Mouse (Mus musculus) MN1 (cell line): ENCODE results near the gene Retreg2.
A peak's percentile ranks its signal among the peaks of the same experiment; 100 is the strongest.

ENCODE experiments used
- DNase-seq: peaks from one replicate; pipeline ENCODE4 v3.0.0-alpha.2; 2016; ENCODE audit warnings: low spot score

The Retreg2 gene

DNA sequence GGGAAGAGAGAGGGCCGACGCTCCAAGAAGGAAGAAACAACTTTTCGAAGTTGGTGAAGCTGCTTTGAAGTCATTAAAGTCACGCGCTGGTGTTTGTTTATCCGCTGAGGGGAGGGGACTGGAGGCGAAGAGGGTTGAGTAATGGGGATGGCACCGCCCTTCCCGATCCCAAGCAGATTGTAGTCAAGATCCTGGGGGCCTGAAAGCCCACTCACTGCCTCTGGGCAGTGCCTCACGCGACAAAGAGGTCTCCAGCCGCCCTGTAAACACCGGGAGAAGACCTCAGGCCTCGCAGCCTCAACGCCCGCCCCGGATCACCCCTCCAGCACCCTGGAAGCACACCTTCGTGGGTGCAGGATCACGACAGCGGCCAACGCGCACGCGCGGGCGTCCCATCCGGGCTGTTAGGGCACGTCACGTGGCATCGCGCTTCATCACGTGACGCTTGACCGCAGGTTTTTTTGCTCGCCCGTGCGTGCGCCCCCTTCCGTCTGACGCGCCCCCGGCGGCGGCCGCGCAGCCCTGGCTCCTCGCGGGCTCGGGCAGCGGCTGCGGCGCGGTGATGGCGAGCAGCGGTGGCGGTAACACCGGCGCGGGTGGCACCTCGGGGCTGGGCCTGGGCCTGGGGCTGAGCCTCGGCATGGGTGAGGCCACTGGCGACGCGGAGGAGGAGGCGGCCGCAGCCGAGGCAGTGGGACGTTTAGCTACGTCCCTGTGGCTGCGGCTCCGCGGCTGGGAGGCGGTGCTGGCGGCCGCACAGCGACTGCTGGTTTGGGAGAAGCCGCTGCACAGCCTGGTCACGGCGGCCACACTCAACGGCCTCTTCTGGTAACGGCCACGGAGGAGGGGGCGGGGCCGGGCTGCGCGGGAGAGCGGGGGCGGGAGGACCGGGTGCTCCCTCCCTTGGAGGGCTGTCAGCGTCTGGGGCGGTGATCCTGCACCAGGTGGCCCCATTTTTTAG, at the start of gene Retreg2, which contains the start of gene Cnppd1:
TSS of gene Retreg2 (plus strand) at position 478 of the 961 bp plus-strand sequence.
TSS of gene Cnppd1 (minus strand) at position 411 of the 961 bp plus-strand sequence.
- DNase-seq: peak; percentile 97

DNA sequence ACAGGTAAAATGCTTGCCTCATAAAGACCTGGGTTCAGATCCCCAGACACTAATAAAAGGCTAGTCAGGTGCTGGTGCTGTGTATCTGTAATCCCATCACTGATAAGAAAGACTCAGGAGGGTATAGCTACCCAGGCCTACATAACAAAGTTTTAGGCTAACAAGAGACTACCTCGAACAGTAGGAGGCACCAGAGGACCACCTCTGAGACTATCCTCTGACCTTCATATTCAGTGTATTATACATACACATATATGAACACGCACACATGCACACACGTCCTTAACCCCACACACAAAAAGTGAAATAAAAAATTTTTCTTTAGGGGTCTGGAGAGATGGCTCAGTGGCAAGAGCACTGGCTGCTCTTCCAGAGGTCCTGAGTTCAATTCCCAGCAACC, 20.4 kb upstream of the Retreg2 start:
- DNase-seq: no peak

DNA sequence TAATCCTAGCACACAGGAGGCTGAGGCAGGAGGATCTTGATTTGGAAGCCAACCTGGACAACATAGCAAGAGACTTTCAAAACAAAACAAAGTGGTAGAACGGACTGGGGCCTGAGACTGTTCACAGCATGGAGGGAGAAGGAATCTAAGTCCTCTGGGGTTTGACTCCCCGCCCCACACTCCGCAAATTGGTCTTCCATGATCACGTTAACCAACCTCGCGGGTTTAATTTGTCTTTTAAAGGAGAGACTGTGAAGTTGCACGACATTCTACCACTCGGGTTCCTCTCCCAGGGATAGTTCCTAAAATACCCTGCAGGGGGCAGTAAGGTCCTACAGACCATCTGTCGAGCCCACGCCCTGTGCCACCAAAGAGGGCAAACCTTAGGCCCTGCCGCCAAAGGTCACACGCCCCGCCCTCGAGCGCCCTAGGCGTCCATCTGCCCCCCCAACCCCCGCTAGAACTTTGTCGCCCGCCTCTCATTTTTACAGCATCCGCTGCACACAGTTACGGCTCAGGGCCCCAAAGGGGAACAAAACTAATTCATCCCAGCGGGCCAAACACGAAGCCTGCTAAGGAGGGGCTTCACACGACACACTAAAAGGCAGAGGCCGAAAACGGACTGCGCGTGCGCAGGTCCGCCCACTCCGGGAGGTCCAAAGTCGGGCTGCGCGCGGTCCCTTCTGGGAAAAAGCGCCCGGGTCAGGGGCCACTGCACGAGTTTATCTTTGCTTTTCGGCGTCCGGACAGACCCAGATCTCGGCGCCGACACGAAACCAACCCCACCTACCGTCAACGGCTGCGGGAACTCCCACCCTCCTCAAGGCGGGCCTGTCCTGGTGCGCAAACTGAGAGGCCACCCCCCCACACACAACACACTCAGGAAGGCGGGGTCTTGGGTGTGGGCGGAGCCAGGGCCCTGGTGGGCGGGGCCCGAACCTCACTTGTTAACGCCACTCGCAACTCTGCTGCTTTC, 17.9 kb upstream of the Retreg2 start, which contains the start of gene Nhej1:
TSS of gene Nhej1 (minus strand) at position 855 of the 976 bp plus-strand sequence.
- peak; percentile 97 for DNase-seq

DNA sequence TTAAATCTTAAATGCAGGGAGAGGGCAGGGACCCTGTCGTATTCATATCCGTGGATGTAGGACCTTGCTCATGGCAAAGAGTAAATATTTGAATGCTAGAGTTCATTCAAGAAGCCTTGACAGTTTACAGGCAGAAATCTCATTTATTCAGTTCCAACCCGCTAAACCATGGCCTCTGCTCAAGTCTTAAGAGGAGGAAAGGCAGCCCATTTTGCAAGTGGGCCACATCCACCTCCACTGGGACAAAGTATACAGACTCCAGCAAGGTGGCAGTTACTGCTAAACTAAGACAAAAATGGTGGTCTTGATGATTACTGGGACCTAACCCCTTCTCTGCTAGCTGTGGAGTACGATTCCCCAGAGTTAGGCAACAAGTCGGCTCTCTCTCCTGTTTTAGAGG, 17.2 kb upstream of the Retreg2 start:
- DNase-seq: no peak

DNA sequence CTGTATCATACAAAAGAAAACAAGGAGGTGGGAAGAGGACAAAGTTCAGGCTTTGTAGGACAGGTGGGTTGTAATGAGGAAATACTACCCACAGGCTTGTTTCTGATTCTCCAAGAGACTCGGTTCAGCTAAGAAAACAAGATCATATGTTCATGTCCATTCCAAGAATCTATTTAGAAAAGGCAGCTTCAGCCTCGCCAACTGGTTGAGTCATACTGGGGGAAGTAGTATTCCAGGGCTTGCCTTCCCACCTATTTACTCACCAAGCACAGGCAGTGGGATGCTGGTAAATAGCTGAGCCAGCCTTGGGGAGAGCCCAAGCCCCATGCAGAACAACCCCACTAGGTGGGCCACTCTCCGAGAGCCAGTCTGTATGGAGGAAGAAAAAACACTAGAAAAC, 13.9 kb upstream of the Retreg2 start:
- DNase-seq: no peak

DNA sequence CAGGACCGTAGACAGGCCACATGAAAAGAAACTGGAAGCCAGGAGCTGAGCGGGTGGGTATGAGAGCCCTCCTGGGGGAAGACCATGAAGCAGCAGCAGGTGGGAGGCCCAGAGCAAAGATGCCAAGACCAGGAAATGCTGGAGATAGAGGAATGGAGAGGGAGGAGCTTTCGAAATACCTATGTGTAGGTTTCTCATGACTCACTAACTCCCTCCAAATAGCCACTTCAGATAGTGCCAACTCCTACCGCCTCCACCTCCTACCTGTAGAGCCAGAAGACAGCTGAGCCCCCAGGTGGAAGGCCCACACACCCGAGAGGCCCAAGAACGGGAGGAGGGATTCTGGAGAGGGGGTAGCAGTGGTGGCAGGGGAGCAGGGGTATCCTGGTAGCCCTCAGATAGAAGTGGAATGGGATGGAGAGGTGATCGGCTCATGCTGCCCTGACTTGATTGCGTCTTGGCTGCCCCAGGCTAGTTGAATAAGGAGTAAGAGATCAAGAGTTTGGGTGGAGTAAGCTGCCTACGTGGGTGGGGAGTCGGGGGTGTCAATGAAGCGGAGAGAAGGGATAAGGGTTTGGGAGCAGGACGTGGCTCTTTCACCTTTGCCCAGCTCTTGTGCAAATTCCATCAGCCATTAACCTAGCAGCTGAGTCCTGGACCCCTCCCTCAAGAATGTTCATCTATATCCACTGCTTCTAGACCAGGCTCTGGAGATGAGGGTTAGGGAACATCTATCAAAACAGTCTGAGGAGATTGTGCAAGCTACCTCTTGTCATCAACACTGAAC, 9.0 kb upstream of the Retreg2 start, which contains the start of gene Slc23a3:
TSS of gene Slc23a3 (minus strand) at position 470 of the 787 bp plus-strand sequence.
- DNase-seq: no peak

DNA sequence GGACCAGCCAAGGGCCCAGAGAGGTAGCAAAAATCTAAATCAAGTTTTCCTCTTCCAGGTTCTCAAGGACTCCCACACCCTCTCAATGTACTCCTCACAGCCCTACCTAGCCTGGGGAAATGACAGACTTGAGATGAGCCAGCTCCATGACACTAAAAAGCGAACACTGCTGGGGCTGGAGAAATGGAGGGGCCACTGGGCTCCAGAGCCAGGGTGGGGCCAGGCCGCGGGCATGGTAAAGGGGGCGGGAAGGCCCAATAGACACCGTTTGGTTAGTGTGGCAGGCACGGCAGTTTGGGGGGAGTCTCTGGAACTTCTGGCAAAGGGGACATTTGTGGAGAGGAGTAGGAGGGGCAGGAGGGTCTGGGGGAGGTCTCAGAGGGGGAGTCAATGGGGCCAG, 6.3 kb upstream of the Retreg2 start:
- DNase-seq: no peak

DNA sequence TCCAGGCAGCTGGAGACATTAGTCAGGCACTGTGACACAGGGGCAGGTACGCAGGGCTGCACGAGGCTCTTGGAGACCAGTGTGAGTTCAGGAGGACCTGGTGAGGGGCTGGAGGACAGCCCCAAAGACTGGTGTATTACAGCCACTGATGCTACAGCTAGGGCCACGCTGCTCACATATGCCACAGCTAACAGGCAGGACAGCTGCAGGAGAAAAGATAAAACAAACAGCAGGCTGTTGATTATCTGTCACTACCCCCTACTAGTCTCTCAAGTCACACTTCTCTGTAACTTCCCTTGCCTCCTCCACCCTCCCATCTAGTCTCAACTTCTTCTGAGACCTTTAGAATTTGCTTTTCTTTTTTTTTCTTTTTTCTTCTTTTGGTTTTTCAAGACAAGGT, 5.8 kb upstream of the Retreg2 start:
- no peak for DNase-seq

DNA sequence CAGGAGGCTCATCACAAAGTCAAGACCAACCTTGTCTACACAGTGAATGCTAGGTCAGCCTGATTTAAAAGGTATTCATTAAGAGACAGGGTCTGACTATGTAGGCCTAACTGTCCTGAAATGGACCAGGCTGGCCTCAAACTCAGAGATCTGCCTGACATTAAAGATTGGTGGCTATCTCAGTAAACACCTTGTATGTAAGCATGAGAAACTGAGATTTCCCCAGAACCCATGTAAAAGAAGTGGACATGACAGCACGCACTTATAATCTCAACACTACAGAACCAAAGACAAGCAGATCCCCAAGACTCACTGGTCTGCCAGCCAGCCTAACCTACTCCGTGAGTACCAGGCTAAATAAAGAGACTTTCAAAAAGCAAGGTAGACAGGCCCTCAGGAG, 4.1 kb upstream of the Retreg2 start:
- no peak for DNase-seq

DNA sequence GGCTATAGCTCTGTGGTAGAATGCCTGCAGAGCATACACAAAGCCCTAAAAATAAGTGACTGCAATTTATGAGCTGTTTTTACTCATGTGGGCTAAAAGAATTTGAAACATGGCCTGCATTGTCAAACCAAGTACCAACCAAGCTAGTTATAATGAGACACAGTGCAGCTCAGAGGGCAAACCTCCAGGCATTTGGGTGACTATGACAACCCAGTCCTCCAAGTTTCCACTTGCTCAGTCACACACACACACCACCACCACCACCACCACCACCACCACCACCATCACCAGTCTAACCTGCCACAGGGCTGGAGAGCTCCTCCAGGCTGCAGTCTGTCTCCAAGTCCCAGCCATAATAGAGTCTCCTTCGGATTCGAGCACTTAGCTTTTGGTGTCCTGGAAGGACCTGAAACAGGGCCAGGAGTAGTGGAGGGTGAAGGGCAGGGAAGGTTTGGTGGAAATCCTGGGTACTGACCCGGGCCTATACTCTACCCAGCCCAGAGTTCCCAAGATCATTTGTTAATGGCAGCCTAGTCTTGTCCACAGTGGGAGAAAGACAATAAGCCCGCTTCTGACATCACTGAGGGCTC, 1.9 kb upstream of the Retreg2 start:
- DNase-seq: no peak

DNA sequence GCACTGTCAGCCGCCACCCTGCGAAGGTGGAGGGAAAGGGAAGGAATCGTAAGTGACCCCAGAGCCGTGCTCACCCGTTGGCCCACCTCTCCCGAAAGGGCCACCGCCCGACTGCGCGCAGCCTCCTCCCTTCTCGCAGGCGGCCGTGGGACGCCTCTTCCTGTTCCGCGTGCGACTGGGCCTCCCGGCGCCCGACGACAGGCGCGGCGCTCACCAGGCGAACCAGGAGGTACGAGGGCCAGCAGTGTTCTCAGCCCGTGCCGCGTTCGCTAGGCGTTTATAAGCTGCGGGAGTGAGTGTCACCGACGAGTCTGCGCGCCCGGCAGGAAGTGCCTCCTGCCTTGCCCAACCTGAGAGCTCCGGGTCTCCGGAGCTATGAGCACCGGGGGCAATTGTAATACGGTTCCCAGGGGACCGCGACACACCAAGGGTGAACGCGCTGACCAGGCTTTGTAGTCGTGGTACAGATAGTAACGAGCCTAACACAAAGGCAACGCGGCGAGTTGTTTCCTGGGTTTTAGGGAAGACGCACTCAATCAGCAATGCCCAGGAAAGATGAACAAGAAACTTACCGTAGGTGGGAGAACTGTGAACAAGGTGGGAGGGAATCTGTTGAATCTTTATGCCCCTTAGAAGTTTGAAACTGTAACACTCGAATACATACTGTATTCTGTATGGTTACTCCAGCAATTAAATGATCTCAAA, 940 bp upstream of the Retreg2 start:
- peak; percentile 72 for DNase-seq

DNA sequence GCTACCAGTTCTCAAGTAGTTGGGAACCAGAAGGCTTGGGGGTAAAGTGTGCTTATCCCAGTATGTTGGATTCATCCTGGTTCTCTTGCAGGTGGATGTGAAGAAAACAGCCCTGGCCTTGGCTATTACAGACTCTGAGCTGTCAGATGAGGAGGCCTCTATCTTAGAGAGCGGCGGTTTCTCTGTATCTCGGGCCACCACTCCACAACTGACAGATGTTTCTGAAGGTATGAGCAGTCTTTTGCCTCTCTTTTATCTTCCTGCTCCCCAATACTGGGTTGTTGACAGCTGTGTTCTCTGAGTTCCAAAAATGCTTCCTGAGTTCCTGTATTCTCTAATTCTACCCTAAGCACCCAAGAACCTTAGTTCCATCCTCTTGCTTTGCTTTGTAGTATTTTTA, 3.0 kb downstream of the Retreg2 start:
- DNase-seq: no peak

DNA sequence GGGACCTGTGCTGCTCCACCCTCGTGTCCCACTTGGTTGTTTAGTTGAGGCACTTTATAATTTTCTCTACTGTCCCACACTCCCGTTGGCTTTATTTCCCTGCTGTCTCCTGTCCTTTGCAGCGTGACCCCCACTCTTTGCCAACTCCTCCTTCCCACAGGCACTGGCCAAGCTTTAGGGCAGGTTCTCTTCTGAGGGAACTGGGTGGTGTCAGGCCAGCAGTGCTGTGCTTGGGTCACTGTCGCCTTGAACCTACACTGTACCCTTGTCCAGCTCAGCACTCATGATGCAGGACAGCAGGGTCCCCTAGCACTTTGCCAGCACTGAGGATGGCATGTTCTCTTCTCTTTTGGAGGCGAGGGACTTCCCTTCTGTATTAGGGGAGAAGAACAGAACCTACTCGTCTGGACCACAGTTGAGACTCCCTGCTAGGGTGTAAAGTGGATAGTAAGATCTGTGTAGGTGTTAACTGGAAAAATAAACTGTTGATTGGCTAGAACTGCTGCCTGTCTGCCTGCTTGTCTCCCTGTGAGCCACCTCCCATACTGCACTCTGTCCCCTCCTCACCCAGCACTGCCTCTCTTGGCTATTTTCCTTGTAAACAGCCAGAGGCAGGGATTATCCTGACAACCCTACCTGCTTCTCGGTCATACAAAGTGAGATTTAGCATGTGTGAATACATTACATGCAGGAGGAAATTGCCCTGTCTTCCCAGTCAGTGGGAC, 5.0 kb downstream of the Retreg2 start:
- no peak for DNase-seq

DNA sequence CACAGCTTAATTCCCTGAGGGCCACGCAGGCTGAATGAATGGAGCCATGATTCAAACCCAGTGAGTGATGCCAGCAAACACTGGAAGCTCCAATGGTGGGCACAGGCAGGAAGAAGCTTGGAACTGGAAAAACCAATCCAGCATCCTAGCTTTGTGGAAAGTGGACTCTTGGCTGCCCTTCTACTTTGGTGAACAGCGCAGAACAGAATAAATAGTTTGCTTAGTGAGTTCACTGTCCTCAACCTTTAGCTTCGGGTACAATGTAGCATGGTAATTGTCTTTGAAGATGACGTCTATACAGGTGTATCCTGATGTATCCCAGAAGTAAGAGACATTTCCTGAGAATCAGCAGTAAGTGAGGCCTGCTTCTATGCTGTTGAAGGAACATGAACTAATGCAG, 6.1 kb downstream of the Retreg2 start:
- DNase-seq: no peak

DNA sequence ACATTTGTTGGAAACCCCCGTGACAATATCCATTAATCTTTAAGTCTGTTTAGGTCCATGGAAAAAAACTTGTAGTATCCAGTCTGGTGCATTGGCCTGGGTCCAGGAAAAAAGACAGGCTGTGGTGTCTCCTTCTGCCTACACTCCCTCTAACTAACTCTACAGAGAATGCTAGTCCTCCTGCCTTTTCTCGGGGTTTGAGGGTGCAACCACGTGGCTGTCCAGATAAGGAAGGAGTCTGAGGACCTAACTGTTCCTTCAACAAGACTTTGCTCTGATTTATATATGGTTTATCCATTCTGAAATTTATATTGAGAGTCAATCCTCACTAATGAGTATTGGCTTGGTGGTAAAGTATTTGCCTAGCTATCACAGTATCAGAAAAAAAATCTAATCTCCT, 13.3 kb downstream of the Retreg2 start:
- no peak for DNase-seq

DNA sequence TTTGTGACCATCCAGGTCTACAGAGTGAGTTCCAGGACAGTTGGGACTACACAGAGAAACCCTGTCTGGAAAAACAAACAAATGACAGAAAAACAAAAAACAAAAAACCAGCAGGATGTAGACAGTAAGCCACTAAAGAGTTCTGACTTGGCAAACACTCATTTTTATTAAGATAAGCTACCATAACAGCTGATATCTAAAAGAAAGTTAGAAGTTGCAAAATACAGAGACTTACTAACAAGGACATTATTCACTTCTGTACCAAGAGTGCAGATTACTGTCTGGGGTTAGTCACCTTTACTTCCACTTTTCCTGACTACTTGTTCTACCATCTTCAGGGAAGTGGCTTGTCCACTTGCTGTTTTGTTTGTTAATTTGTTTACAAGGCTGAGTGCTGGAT, 16.4 kb downstream of the Retreg2 start:
- DNase-seq: no peak

DNA sequence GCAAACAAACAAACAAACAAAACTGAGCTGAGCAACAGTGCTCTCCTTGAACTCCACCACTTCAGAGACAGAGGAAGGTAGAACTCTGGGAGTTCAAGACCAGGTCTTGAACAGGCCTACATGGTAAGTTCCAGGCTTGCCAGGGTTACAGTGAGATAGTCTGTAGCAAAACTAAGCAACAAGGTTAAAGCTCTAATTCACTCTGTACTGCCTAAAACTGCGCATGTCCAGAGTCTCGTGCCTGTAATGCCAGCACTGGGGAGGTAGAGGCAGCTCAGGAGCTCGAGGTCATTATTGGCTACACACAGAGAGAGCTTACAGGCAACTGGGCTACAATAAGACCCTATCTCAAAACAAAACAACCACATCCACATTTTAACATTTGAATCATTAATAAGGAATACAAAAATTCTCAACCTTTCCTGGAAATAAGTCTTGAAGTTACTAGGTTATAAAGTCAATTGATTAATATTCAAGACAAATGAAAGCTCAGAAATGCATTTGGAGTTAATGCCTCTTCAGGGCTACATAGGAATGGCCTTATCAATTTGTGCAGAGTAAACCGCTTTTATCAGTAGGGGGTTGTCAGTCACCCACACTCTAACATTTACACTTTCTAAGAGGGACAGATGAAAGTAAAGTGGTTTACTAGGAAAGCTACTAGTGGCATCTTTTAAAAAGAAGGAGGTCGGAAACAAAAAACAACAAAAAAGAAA, 17.1 kb downstream of the Retreg2 start:
- DNase-seq: no peak

DNA sequence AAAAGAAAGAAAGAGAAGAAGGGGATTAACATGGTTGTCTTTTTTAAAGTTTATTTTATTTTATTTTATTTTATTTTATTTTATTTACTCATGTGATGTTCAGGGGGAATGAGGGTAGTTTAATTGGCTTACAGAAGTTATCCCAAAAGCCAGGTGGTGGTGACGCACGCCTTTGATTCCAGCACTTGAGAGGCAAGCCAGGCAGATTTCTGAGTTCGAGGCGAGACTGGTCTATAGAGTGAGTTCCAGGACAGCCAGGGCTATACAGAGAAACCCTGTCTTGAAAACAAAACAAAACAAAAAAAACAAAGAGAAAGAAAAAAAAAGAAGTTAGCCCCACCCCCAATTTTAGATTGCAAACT, 17.7 kb downstream of the Retreg2 start:
- DNase-seq: no peak

DNA sequence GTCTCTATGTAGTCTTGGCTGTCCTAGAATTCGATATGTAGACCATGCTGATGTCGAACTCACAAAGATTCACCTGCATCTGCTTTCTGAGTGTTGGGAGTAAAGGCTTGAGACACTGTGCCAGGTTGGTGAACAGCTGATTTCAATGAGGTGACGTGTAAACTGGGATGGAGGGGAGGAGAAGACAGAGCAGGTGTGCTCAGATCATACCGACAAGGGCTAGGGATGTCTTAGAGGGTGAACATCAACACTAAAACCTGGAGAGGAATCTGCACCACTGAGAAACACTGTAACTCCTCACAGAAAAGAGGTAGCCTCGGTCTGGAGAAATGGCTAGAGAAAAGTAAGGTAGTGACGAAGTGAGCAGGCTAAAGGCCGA, 25.5 kb downstream of the Retreg2 start:
- no peak for DNase-seq
